ENCODE assay signal across 11 mouse cellular contexts in the genomic region with DNA sequence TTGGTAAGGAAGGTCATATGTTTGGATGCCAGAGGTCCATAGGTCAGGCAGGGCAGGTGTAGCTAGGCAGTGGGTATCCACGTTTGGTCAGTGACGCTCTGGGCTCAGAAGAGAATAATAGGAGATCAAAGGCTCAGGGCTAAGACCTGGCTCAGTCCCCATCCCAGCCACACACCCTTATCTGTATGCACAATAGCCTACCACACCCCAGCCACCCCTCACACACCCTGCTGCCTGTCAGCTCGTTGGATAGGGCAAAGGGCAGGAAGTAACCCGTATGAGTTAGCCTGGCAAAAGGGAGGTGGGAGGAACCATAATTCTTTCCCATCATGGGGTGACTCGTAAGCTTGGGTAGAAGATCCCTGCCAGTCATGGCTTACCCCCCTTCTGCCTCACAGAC. TPM values are rescaled to one million over a fixed set of nuclear protein-coding genes. Genes with fewer than 3 reads are reported as not detected.
DNase-seq lines count a peak whose midpoint lies in the region; ATAC-seq and TF ChIP-seq lines count a peak whose summit lies in the region.
"Had no signal": no experiment of that assay in that cellular context is flagged by ENCODE, and none has a peak within 500 bp of the region (broad histone marks: within the 10 kb centered on the region; RNA-seq: fewer than 3 reads in every experiment).

No protein-coding gene starts in this region.

- H3K27ac ChIP-seq in hindbrain, embryonic 13.5 days = peak overlapping the region; percentile 62
- no peak overlapping the region for H3K27ac ChIP-seq in hindbrain, embryonic 12.5 days
- H3K27ac ChIP-seq: neural tube, embryonic 12.5 days had no signal

- WGBS in hindbrain, embryonic 13.5 days = 58% methylated on average over 5 of the region's 5 CpGs
- WGBS in hindbrain, embryonic 12.5 days = 69% methylated on average over 5 of the region's 5 CpGs

- TF ChIP-seq CTCF in G1E (IDR thresholded peaks at IDR 0.05; ENCODE audit: low read depth, low read length) = no peak

- no peak overlapping the region for H3K4me3 ChIP-seq in hindbrain, embryonic 13.5 days
- H3K4me3 ChIP-seq in hindbrain, embryonic 12.5 days = no peak overlapping the region
- H3K4me3 ChIP-seq in G1E (ENCODE audit: low read depth, low read length) = peak overlapping the region; percentile 70
- H3K4me3 ChIP-seq: neural tube, embryonic 12.5 days had no signal

- ATAC-seq in hindbrain, embryonic 13.5 days (ENCODE audit: low FRiP score) = no peak
- no peak for ATAC-seq in hindbrain, embryonic 12.5 days (ENCODE audit: low FRiP score)
- ATAC-seq in G1E (ENCODE audit: extremely low read depth, insufficient number of reproducible peaks, low FRiP score, poor library complexity, severe bottlenecking) = peak; percentile 82
- peak; percentile 70 for ATAC-seq in erythroid progenitor cell, adult 5-6 weeks (replicated peaks; ENCODE audit: low FRiP score, poor library complexity, severe bottlenecking)

- no peaks in the 10 kb centered on the region for H3K27me3 ChIP-seq in hindbrain, embryonic 13.5 days
- no peaks in the 10 kb centered on the region for H3K27me3 ChIP-seq in hindbrain, embryonic 12.5 days
- no peaks in the 10 kb centered on the region for H3K27me3 ChIP-seq in G1E (ENCODE audit: insufficient read depth, low read length)
- H3K27me3 ChIP-seq: neural tube, embryonic 12.5 days had no signal

- no peak overlapping the region for H3K9ac ChIP-seq in hindbrain, embryonic 13.5 days
- no peak overlapping the region for H3K9ac ChIP-seq in hindbrain, embryonic 12.5 days
- H3K9ac ChIP-seq: neural tube, embryonic 12.5 days had no signal

- H3K9me3 ChIP-seq in hindbrain, embryonic 13.5 days = no peaks in the 10 kb centered on the region
- H3K9me3 ChIP-seq in hindbrain, embryonic 12.5 days (replicated peaks) = no peaks in the 10 kb centered on the region
- no peaks in the 10 kb centered on the region for H3K9me3 ChIP-seq in G1E (replicated peaks)
- H3K9me3 ChIP-seq: neural tube, embryonic 12.5 days had no signal

- no peak overlapping the region for H3K4me2 ChIP-seq in hindbrain, embryonic 13.5 days
- no peak overlapping the region for H3K4me2 ChIP-seq in hindbrain, embryonic 12.5 days (replicated peaks)

- DNase-seq in G1E (ENCODE audit: low spot score) = peak; percentile 87
- peak; percentile 46 for DNase-seq in lung, postnatal 36 days
- no peak for DNase-seq in kidney, postnatal 4 days
- DNase-seq in ovary, postnatal 36 days (ENCODE audit: low spot score) = no peak
- no peak for DNase-seq in kidney, adult 11 months
- DNase-seq: gastrocnemius, postnatal 10 days had no signal

- H3K36me3 ChIP-seq in hindbrain, embryonic 13.5 days = peaks cover 65% of the 10 kb centered on the region
- peaks cover 56% of the 10 kb centered on the region for H3K36me3 ChIP-seq in hindbrain, embryonic 12.5 days
- peaks cover 100% of the 10 kb centered on the region for H3K36me3 ChIP-seq in G1E (replicated peaks)

- peaks cover 87% of the 10 kb centered on the region for H3K4me1 ChIP-seq in hindbrain, embryonic 13.5 days (replicated peaks)
- H3K4me1 ChIP-seq in hindbrain, embryonic 12.5 days = peaks cover 70% of the 10 kb centered on the region
- peaks cover 99% of the 10 kb centered on the region for H3K4me1 ChIP-seq in G1E (ENCODE audit: insufficient read depth, low read depth, low read length)

RNA-seq across cellular contexts. Expression of a gene that starts 6.8 kb away (rescaled TPM):
- polyA plus RNA-seq in hindbrain, embryonic 13.5 days (2015; fragmentation: Nextera tagmentation; extraction: Ambion mirVana) = 16.9 and 17.3 TPM in 2 replicates
- polyA plus RNA-seq in hindbrain, embryonic 12.5 days (2016; fragmentation: Nextera tagmentation; extraction: Ambion mirVana) = 16.8 and 18.5 TPM in 2 replicates
- total RNA-seq in G1E (2014; fragmentation: Nextera tagmentation) (87.8 and 117 TPM in 2 replicates), G1E (2017) (68.2 and 83.2 TPM in 2 replicates)
- 207 and 233 TPM in 2 replicates for polyA plus RNA-seq in G1E (2012)
- 59.5 and 71.4 TPM in 2 replicates for total RNA-seq in erythroid progenitor cell, adult 5-6 weeks (2015; ENCODE audit: low replicate concordance)
- total RNA-seq in erythroid progenitor cell, adult 5-6 weeks (2017; ENCODE audit: low replicate concordance) = 98.2 and 125 TPM in 2 replicates

RNA-seq across cellular contexts. Expression of a gene that starts 12.1 kb away (rescaled TPM):
- polyA plus RNA-seq in hindbrain, embryonic 13.5 days (2015; fragmentation: Nextera tagmentation; extraction: Ambion mirVana) = 132 and 142 TPM in 2 replicates
- polyA plus RNA-seq in hindbrain, embryonic 12.5 days (2016; fragmentation: Nextera tagmentation; extraction: Ambion mirVana) = 94.6 and 106 TPM in 2 replicates
- 71.8 and 84.9 TPM in 2 replicates for total RNA-seq in G1E (2014; fragmentation: Nextera tagmentation)
- total RNA-seq in G1E (2017) = 26.1 and 30.0 TPM in 2 replicates
- polyA plus RNA-seq in G1E (2012) = 356 and 518 TPM in 2 replicates
- 103 TPM in 2 replicates for total RNA-seq in erythroid progenitor cell, adult 5-6 weeks (2015; ENCODE audit: low replicate concordance)
- 98.7 and 99.2 TPM in 2 replicates for total RNA-seq in erythroid progenitor cell, adult 5-6 weeks (2017; ENCODE audit: low replicate concordance)

RNA-seq across cellular contexts. Expression of a gene that starts 21.5 kb away (rescaled TPM):
- 0.23 and 0.52 TPM in 2 replicates for polyA plus RNA-seq in hindbrain, embryonic 13.5 days (2015; fragmentation: Nextera tagmentation; extraction: Ambion mirVana)
- 0.43 and 1.5 TPM in 2 replicates for polyA plus RNA-seq in hindbrain, embryonic 12.5 days (2016; fragmentation: Nextera tagmentation; extraction: Ambion mirVana)
- total RNA-seq in G1E (2014; fragmentation: Nextera tagmentation) = not detected in 2 replicates
- 0.06 and 0.87 TPM in 2 replicates for total RNA-seq in G1E (2017)
- not detected in 2 replicates for polyA plus RNA-seq in G1E (2012)
- total RNA-seq in erythroid progenitor cell, adult 5-6 weeks (2015; ENCODE audit: low replicate concordance) = not detected in 2 replicates
- not detected in 2 replicates for total RNA-seq in erythroid progenitor cell, adult 5-6 weeks (2017; ENCODE audit: low replicate concordance)

RNA-seq across cellular contexts. Expression of a gene that starts 30.2 kb away (rescaled TPM):
- polyA plus RNA-seq in hindbrain, embryonic 13.5 days (2015; fragmentation: Nextera tagmentation; extraction: Ambion mirVana) = not detected in 2 replicates
- not detected in 2 replicates for polyA plus RNA-seq in hindbrain, embryonic 12.5 days (2016; fragmentation: Nextera tagmentation; extraction: Ambion mirVana)
- total RNA-seq in G1E (2014; fragmentation: Nextera tagmentation) (not detected in 2 replicates), G1E (2017) (not detected in 2 replicates)
- polyA plus RNA-seq in G1E (2012) = not detected in 2 replicates
- total RNA-seq in erythroid progenitor cell, adult 5-6 weeks (2015; ENCODE audit: low replicate concordance) = not detected in 2 replicates
- total RNA-seq in erythroid progenitor cell, adult 5-6 weeks (2017; ENCODE audit: low replicate concordance) = not detected in 2 replicates
- total RNA-seq: gastrocnemius, postnatal 10 days; layer of hippocampus, postnatal 14 days had no signal
- polyA plus RNA-seq: neural tube, embryonic 12.5 days had no signal

RNA-seq across cellular contexts. Expression of a gene that starts 43.6 kb away (rescaled TPM):
- 24.2 and 25.5 TPM in 2 replicates for polyA plus RNA-seq in hindbrain, embryonic 13.5 days (2015; fragmentation: Nextera tagmentation; extraction: Ambion mirVana)
- 22.5 and 25.6 TPM in 2 replicates for polyA plus RNA-seq in hindbrain, embryonic 12.5 days (2016; fragmentation: Nextera tagmentation; extraction: Ambion mirVana)
- total RNA-seq in G1E (2014; fragmentation: Nextera tagmentation) = 40.3 and 46.1 TPM in 2 replicates
- 3.7 and 3.9 TPM in 2 replicates for total RNA-seq in G1E (2017)
- polyA plus RNA-seq in G1E (2012) = 33.7 and 37.8 TPM in 2 replicates
- 8.3 and 8.4 TPM in 2 replicates for total RNA-seq in erythroid progenitor cell, adult 5-6 weeks (2015; ENCODE audit: low replicate concordance)
- 2.3 and 3.2 TPM in 2 replicates for total RNA-seq in erythroid progenitor cell, adult 5-6 weeks (2017; ENCODE audit: low replicate concordance)

Comparison
In these comparisons a context has a peak if more than half of its experiments do, and no peak if none do; other contexts are left out.
1. ATAC-seq: peak in G1E (single experiment) and erythroid progenitor cell, adult 5-6 weeks (single experiment); none in hindbrain, embryonic 13.5 days (single experiment) and hindbrain, embryonic 12.5 days (single experiment).
2. DNase-seq: peak in G1E (single experiment) and lung, postnatal 36 days (single experiment); none in kidney, postnatal 4 days (0 of 2), ovary, postnatal 36 days (single experiment) and kidney, adult 11 months (single experiment).
3. RNA of a gene that starts 6.8 kb away (polyA plus RNA-seq): 207 to 233 TPM in G1E; 16.9 to 17.3 TPM in hindbrain, embryonic 13.5 days and 16.8 to 18.5 TPM in hindbrain, embryonic 12.5 days; every median in the first group is over 10 times any median in the second.